Mouse (Mus musculus) T-cell, adult 66 days (primary cell): ENCODE measurements around the gene Olfr482. TPM values are rescaled to one million over a fixed set of nuclear protein-coding genes. Genes with fewer than 3 reads are reported as not detected.

Experiments
- total RNA-seq, 2 experiments: library from RNA; stranded (reverse); gene quantifications; 3 replicates in 1 of 2; 4 replicates in 1 of 2; pipeline ENCODE4 v1.2.4; 2023

Gene Olfr482
- 1 to 10 TPM; 1.8 to 2.3 TPM for total RNA-seq

DNA sequence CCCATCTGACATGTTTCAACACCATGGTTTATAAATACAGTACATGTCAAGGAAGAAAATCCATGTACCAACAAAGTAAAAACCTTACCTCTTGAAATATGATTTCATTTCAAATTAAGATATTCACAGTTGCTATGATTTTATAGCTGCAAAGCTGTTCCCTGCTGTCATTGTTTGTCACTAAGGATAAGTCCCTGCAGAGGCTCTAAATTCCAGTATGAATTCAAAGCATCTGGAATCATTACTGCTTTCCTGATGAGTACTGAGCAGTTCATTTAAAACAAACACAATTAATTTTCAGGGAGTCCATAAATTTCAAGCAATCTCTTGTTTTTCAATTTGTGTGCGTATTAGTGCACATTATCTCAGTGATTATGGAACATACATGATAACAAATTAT, at the start of gene Olfr482:
TSS of gene Olfr482 (minus strand) at position 101 of the 400 bp plus-strand sequence.

GRCm38 (mm10) chr7:108127349-108127748, 30.0 kb upstream of the Olfr482 start, which contains the start of gene Olfr484:
Olfr484 (minus strand) TSS chr7:108127449.

GRCm38 (mm10) chr7:108100549-108100948, 3.2 kb upstream of the Olfr482 start, which contains the start of gene Olfr483:
Olfr483 (plus strand) TSS chr7:108100849.

GRCm38 (mm10) chr7:108079555-108079954, 17.8 kb downstream of the Olfr482 start, which contains the start of gene Olfr481:
Olfr481 (plus strand) TSS chr7:108079855.

GRCm38 (mm10) chr7:108067246-108067645, 30.1 kb downstream of the Olfr482 start, which contains the start of gene Olfr480:
Olfr480 (minus strand) TSS chr7:108067346.

GRCm38 (mm10) chr7:108050393-108050792, 47.0 kb downstream of the Olfr482 start, which contains the start of gene Olfr479:
Olfr479 (plus strand) TSS chr7:108050693.

Other genes starting within 250 kb of the Olfr482 start
- under 1 TPM in 1 of 2 experiments, not detected in 1; 0.17 TPM for gene Olfr472, start 199.7 kb downstream of the Olfr482 start, total RNA-seq
- not detected for gene Olfr473, start 167.1 kb downstream of the Olfr482 start, total RNA-seq
- not detected for gene Olfr474, start 142.9 kb downstream of the Olfr482 start, total RNA-seq
- gene Olfr476, start 132.8 kb downstream of the Olfr482 start, total RNA-seq = not detected
- not detected for gene Olfr477, start 110.9 kb downstream of the Olfr482 start, total RNA-seq
- not detected for gene Olfr478, start 63.6 kb downstream of the Olfr482 start, total RNA-seq
- gene Olfr479, start 46.9 kb downstream of the Olfr482 start, total RNA-seq = not detected
- gene Olfr480, start 30.2 kb downstream of the Olfr482 start, total RNA-seq = not detected
- gene Olfr481, start 17.7 kb downstream of the Olfr482 start, total RNA-seq = not detected
- not detected for gene Olfr483, start 3.3 kb upstream of the Olfr482 start, total RNA-seq
- gene Olfr484, start 29.9 kb upstream of the Olfr482 start, total RNA-seq = not detected
- gene Olfr485, start 62.3 kb upstream of the Olfr482 start, total RNA-seq = not detected
- gene Olfr486, start 75.2 kb upstream of the Olfr482 start, total RNA-seq = not detected
- not detected for gene Olfr487, start 117.0 kb upstream of the Olfr482 start, total RNA-seq
- gene Olfr488, start 160.8 kb upstream of the Olfr482 start, total RNA-seq = not detected
- gene Olfr490, start 191.3 kb upstream of the Olfr482 start, total RNA-seq = not detected
- not detected for gene Olfr491, start 215.9 kb upstream of the Olfr482 start, total RNA-seq
- not detected for gene Olfr492, start 226.1 kb upstream of the Olfr482 start, total RNA-seq
- gene Olfr493, start 249.4 kb upstream of the Olfr482 start, total RNA-seq = not detected